Mouse (Mus musculus) limb, embryonic 12.5 days (tissue): Measurements from ENCODE around the gene Pcna. TPM values are rescaled to one million over a fixed set of nuclear protein-coding genes. Genes with fewer than 3 reads are reported as not detected.
"Not testable (repeated sequence)": the region's sequence is repeated elsewhere in the genome, so short reads cannot be mapped to it uniquely, and the experiment has no call there.

Experiments used
- ATAC-seq: fragments of 200-750 bp; cut with Nextera tagmentation; 2 replicates; pipeline ENCODE4 v1.8.0; 2017; ENCODE audit warnings: low read depth, moderate TSS enrichment; ENCODE audit not compliant: insufficient number of reproducible peaks, insufficient read depth, low FRiP score, low TSS enrichment
- H3K27ac ChIP-seq: fragments of 300-500 bp; sonication (generic); 2 replicates; pipeline ENCODE4 v1.5.1; 2016; ENCODE audit warnings: mild to moderate bottlenecking, moderate library complexity
- H3K27me3 ChIP-seq: fragments of 300-500 bp; sonication (generic); 2 replicates; pipeline ENCODE4 v1.6.1; 2016; ENCODE audit warnings: mild to moderate bottlenecking, moderate library complexity
- H3K36me3 ChIP-seq: fragments of 300-500 bp; sonication (generic); 2 replicates; pipeline ENCODE4 v1.6.1; 2016; ENCODE audit warnings: mild to moderate bottlenecking, moderate library complexity
- H3K4me1 ChIP-seq: fragments of 300-500 bp; sonication (generic); replicated peaks from 2 replicates; pipeline ENCODE4 v1.6.1; 2016
- H3K4me2 ChIP-seq: fragments of 300-500 bp; sonication (generic); 2 replicates; pipeline ENCODE4 v1.6.1; 2016; ENCODE audit warnings: mild to moderate bottlenecking, moderate library complexity
- H3K4me3 ChIP-seq: fragments of 300-500 bp; sonication (generic); replicated peaks from 2 replicates; pipeline ENCODE4 v1.5.1; 2016; ENCODE audit warnings: mild to moderate bottlenecking
- H3K9ac ChIP-seq: fragments of 300-500 bp; sonication (generic); replicated peaks from 2 replicates; pipeline ENCODE4 v1.6.1; 2016; ENCODE audit warnings: mild to moderate bottlenecking, moderate library complexity
- H3K9me3 ChIP-seq: fragments of 300-500 bp; sonication (generic); 2 replicates; pipeline ENCODE4 v1.6.1; 2016; ENCODE audit warnings: mild to moderate bottlenecking, moderate library complexity
- WGBS: fragments of 180-500 bp; shearing (Covaris S2); methylation state at CpG from one replicate; pipeline ENCODE4 v1.1.7; 2016; 5-methylcytosine and 5-hydroxymethylcytosine counted together
- polyA plus RNA-seq: library from polyadenylated mRNA; unstranded; fragments of >200 nt; fragmentation: Nextera tagmentation; extraction: Ambion mirVana; gene quantifications from 2 replicates; pipeline ENCODE4 v1.2.1, GENCODE M21; 2016

The Pcna gene
- polyA plus RNA-seq, result 311 and 315 TPM in 2 replicates

- Histone ChIP-seq H3K27ac (peak within 1 kb of the TSS; percentile 87), H3K4me2 (peak within 1 kb of the TSS; percentile 55), H3K27me3 (no peaks in the 10 kb centered on the region), H3K4me3 (peak within 1 kb of the TSS; percentile 51), H3K9ac (peak within 1 kb of the TSS; percentile 60), H3K9me3 (no peaks in the 10 kb centered on the region), H3K36me3 (peaks cover 29% of the 10 kb centered on the region), H3K4me1 (peaks cover 25% of the 10 kb centered on the region)
- peak; percentile 98 for ATAC-seq
- WGBS, result under 1% methylated on average over 79 of the region's 79 CpGs
Measured at GRCm38 (mm10) chr2:132252542-132253528, at the start of gene Pcna. TSS of gene Pcna (minus strand) at chr2:132253314.

- H3K9ac ChIP-seq, result no peak overlapping the region
- WGBS, result 95% methylated on average over 4 of the region's 4 CpGs
- no peak overlapping the region for H3K4me2 ChIP-seq
- peaks cover 93% of the 10 kb centered on the region for H3K36me3 ChIP-seq
- H3K9me3 ChIP-seq, result no peaks in the 10 kb centered on the region
- no peak overlapping the region for H3K27ac ChIP-seq
- no peaks in the 10 kb centered on the region for H3K27me3 ChIP-seq
- no peaks in the 10 kb centered on the region for H3K4me1 ChIP-seq
- H3K4me3 ChIP-seq, result no peak overlapping the region
- ATAC-seq, result no peak
Measured at GRCm38 (mm10) chr2:132301436-132301835, 48.3 kb upstream of the Pcna start.

- WGBS, result 91% methylated on average over 4 of the region's 4 CpGs
Measured at GRCm38 (mm10) chr2:132298250-132298649, 45.1 kb upstream of the Pcna start.

GRCm38 (mm10) chr2:132293694-132294450 lies 40.8 kb upstream of the Pcna start:
- H3K4me3 ChIP-seq, result no peak overlapping the region
- H3K4me2 ChIP-seq, result no peak overlapping the region
- H3K4me1 ChIP-seq, result no peaks in the 10 kb centered on the region; the same call in 1 of the 2 replicates
- H3K9ac ChIP-seq, result no peak overlapping the region
- H3K36me3 ChIP-seq, result peaks cover 58% of the 10 kb centered on the region
- H3K27me3 ChIP-seq, result no peaks in the 10 kb centered on the region
- H3K9me3 ChIP-seq, result no peaks in the 10 kb centered on the region
- no peak for ATAC-seq
- 93% methylated on average over 10 of the region's 10 CpGs for WGBS
- H3K27ac ChIP-seq, result no peak overlapping the region

More at GRCm38 (mm10) chr2:132298250-132298649, 45.1 kb upstream of the Pcna start:
- H3K9ac ChIP-seq, result no peak overlapping the region
- no peaks in the 10 kb centered on the region for H3K27me3 ChIP-seq
- H3K4me1 ChIP-seq, result no peaks in the 10 kb centered on the region
- H3K9me3 ChIP-seq, result no peaks in the 10 kb centered on the region
- H3K27ac ChIP-seq, result no peak overlapping the region
- no peak for ATAC-seq
- no peak overlapping the region for H3K4me2 ChIP-seq
- H3K36me3 ChIP-seq, result peaks cover 96% of the 10 kb centered on the region
- H3K4me3 ChIP-seq, result no peak overlapping the region

GRCm38 (mm10) chr2:132292083-132292482 lies 39.0 kb upstream of the Pcna start:
- H3K27me3 ChIP-seq, result no peaks in the 10 kb centered on the region
- H3K36me3 ChIP-seq, result peaks cover 40% of the 10 kb centered on the region
- 0 out of 2 replicates have a peak, but pooled peaks cover 2% of the 10 kb centered on the region for H3K9me3 ChIP-seq
- no peak overlapping the region for H3K9ac ChIP-seq
- no peak overlapping the region for H3K27ac ChIP-seq
- WGBS, result 54% methylated on average over 4 of the region's 4 CpGs
- no peaks in the 10 kb centered on the region; the same call in 1 of the 2 replicates for H3K4me1 ChIP-seq
- H3K4me3 ChIP-seq, result no peak overlapping the region
- ATAC-seq, result no peak
- no peak overlapping the region for H3K4me2 ChIP-seq

- no peak overlapping the region for H3K27ac ChIP-seq
- H3K9me3 ChIP-seq, result 0 out of 2 replicates have a peak, but pooled peaks cover 3% of the 10 kb centered on the region
- peaks cover 2% of the 10 kb centered on the region; the same call in 1 of the 2 replicates for H3K4me1 ChIP-seq
- no peak overlapping the region for H3K4me2 ChIP-seq
- H3K36me3 ChIP-seq, result peaks cover 32% of the 10 kb centered on the region
- H3K4me3 ChIP-seq, result no peak overlapping the region
- no peaks in the 10 kb centered on the region for H3K27me3 ChIP-seq
- H3K9ac ChIP-seq, result no peak overlapping the region
- 52% methylated on average over 3 of the region's 3 CpGs for WGBS
- no peak for ATAC-seq
Measured at GRCm38 (mm10) chr2:132291265-132291664, 38.2 kb upstream of the Pcna start.

GRCm38 (mm10) chr2:132290808-132291207 lies 37.7 kb upstream of the Pcna start:
- 0 out of 2 replicates have a peak, but pooled peaks cover 3% of the 10 kb centered on the region for H3K9me3 ChIP-seq
- H3K4me3 ChIP-seq, result no peak overlapping the region
- WGBS, result 76% methylated on average over 6 of the region's 6 CpGs
- H3K36me3 ChIP-seq, result peaks cover 27% of the 10 kb centered on the region
- H3K27me3 ChIP-seq, result no peaks in the 10 kb centered on the region
- H3K4me1 ChIP-seq, result peaks cover 2% of the 10 kb centered on the region; the same call in 1 of the 2 replicates
- no peak for ATAC-seq
- no peak overlapping the region for H3K27ac ChIP-seq
- H3K4me2 ChIP-seq, result no peak overlapping the region
- no peak overlapping the region for H3K9ac ChIP-seq

GRCm38 (mm10) chr2:132289213-132289612 lies 36.1 kb upstream of the Pcna start:
- H3K4me3 ChIP-seq, H3K9me3 ChIP-seq, H3K9ac ChIP-seq, H3K4me2 ChIP-seq, ATAC-seq, H3K27me3 ChIP-seq, H3K27ac ChIP-seq: not testable (repeated sequence)
- Histone ChIP-seq H3K4me1 (peaks cover 11% of the 10 kb centered on the region), H3K36me3 (peaks cover 11% of the 10 kb centered on the region; the same call in 1 of the 2 replicates)
- WGBS, result 75% methylated on average over 5 of the region's 7 CpGs

- WGBS, result 88% methylated on average over 9 of the region's 9 CpGs
- Histone ChIP-seq H3K36me3 (no peaks in the 10 kb centered on the region), H3K4me3 (no peak overlapping the region), H3K4me1 (peaks cover 35% of the 10 kb centered on the region), H3K9ac (no peak overlapping the region), H3K27me3 (no peaks in the 10 kb centered on the region), H3K4me2 (no peak overlapping the region), H3K27ac (no peak overlapping the region), H3K9me3 (0 out of 2 replicates have a peak, but pooled peaks cover 3% of the 10 kb centered on the region)
- no peak for ATAC-seq
Measured at GRCm38 (mm10) chr2:132286376-132287076, 33.4 kb upstream of the Pcna start.

- not testable (repeated sequence) for H3K9me3 ChIP-seq, ATAC-seq, H3K4me3 ChIP-seq, H3K4me2 ChIP-seq, H3K27ac ChIP-seq, H3K36me3 ChIP-seq, H3K27me3 ChIP-seq, H3K9ac ChIP-seq
- WGBS, result 95% methylated on average over 5 of the region's 5 CpGs
- peaks cover 35% of the 10 kb centered on the region for H3K4me1 ChIP-seq
Measured at GRCm38 (mm10) chr2:132285722-132286121, 32.6 kb upstream of the Pcna start.
